Mouse (Mus musculus): ENCODE results near the gene Gm20219. TPM values are rescaled to one million over a fixed set of nuclear protein-coding genes. Genes with fewer than 3 reads are reported as not detected.

Gene Gm20219
- polyA plus RNA-seq, 1 experiment, result 7.2 TPM

- TF ChIP-seq CTCF (IDR thresholded peaks at IDR 0.05; ENCODE audit: borderline replicate concordance, insufficient read depth, low read depth, low read length) (no peak), POLR2A (IDR thresholded peaks at IDR 0.05; ENCODE audit: borderline replicate concordance, insufficient read depth, low read length) (no peak)
- no peak for DNase-seq
- no peaks in the 10 kb centered on the region for H3K27me3 ChIP-seq (ENCODE audit: control insufficient read depth, insufficient read depth, low read length)
- no peak overlapping the region for H3K4me3 ChIP-seq (replicated peaks; ENCODE audit: insufficient read depth, low read depth, low read length)
- WGBS, result 43% methylated on average over 1 of the region's 1 CpGs
- no peak overlapping the region for H3K27ac ChIP-seq (ENCODE audit: insufficient read depth, low read length)
- H3K4me1 ChIP-seq (ENCODE audit: control insufficient read depth, insufficient read depth, low read length), result no peaks in the 10 kb centered on the region
These were observed 31.4 kb downstream of the Gm20219 start for GRCm38 (mm10) chr17:56522744-56523143.

GRCm38 (mm10) chr17:56515690-56516410 is 38.3 kb downstream of the Gm20219 start:
- no peaks in the 10 kb centered on the region; the same call in 1 of the 2 replicates for H3K4me1 ChIP-seq (ENCODE audit: control insufficient read depth, insufficient read depth, low read length)
- 20% methylated on average over 13 of the region's 13 CpGs for WGBS
- no peak overlapping the region for H3K27ac ChIP-seq (ENCODE audit: insufficient read depth, low read length)
- H3K27me3 ChIP-seq (ENCODE audit: control insufficient read depth, insufficient read depth, low read length), result no peaks in the 10 kb centered on the region
- H3K4me3 ChIP-seq (replicated peaks; ENCODE audit: insufficient read depth, low read depth, low read length), result no peak overlapping the region
- no peak for DNase-seq
- TF ChIP-seq CTCF (IDR thresholded peaks at IDR 0.05; ENCODE audit: borderline replicate concordance, insufficient read depth, low read depth, low read length) (no peak), POLR2A (IDR thresholded peaks at IDR 0.05; ENCODE audit: borderline replicate concordance, insufficient read depth, low read length) (no peak)

GRCm38 (mm10) chr17:56514916-56515315 is 39.3 kb downstream of the Gm20219 start:
- no peaks in the 10 kb centered on the region for H3K27me3 ChIP-seq (ENCODE audit: control insufficient read depth, insufficient read depth, low read length)
- no peak overlapping the region for H3K27ac ChIP-seq (ENCODE audit: insufficient read depth, low read length)
- TF ChIP-seq CTCF (IDR thresholded peaks at IDR 0.05; ENCODE audit: borderline replicate concordance, insufficient read depth, low read depth, low read length) (no peak), POLR2A (IDR thresholded peaks at IDR 0.05; ENCODE audit: borderline replicate concordance, insufficient read depth, low read length) (no peak)
- H3K4me1 ChIP-seq (ENCODE audit: control insufficient read depth, insufficient read depth, low read length), result no peaks in the 10 kb centered on the region; the same call in 1 of the 2 replicates
- no peak overlapping the region for H3K4me3 ChIP-seq (replicated peaks; ENCODE audit: insufficient read depth, low read depth, low read length)
- WGBS, result 45% methylated on average over 12 of the region's 12 CpGs
- no peak for DNase-seq

GRCm38 (mm10) chr17:56514330-56514729 is 39.9 kb downstream of the Gm20219 start:
- Histone ChIP-seq H3K4me3 (replicated peaks; ENCODE audit: insufficient read depth, low read depth, low read length) (no peak overlapping the region), H3K4me1 (ENCODE audit: control insufficient read depth, insufficient read depth, low read length) (peaks cover 2% of the 10 kb centered on the region), H3K27me3 (ENCODE audit: control insufficient read depth, insufficient read depth, low read length) (no peaks in the 10 kb centered on the region), H3K27ac (ENCODE audit: insufficient read depth, low read length) (no peak overlapping the region)
- DNase-seq, result no peak
- TF ChIP-seq CTCF (IDR thresholded peaks at IDR 0.05; ENCODE audit: borderline replicate concordance, insufficient read depth, low read depth, low read length) (no peak), POLR2A (IDR thresholded peaks at IDR 0.05; ENCODE audit: borderline replicate concordance, insufficient read depth, low read length) (no peak)

GRCm38 (mm10) chr17:56512310-56512709 is 41.9 kb downstream of the Gm20219 start, which contains the start of gene Znrf4:
TSS of gene Znrf4 (minus strand) at chr17:56512431.
- 65% methylated on average over 22 of the region's 22 CpGs for WGBS
- DNase-seq, result no peak
- Histone ChIP-seq H3K27ac (ENCODE audit: insufficient read depth, low read length) (no peak within 1 kb of the TSS), H3K27me3 (ENCODE audit: control insufficient read depth, insufficient read depth, low read length) (no peaks in the 10 kb centered on the region), H3K4me3 (replicated peaks; ENCODE audit: insufficient read depth, low read depth, low read length) (no peak within 1 kb of the TSS), H3K4me1 (ENCODE audit: control insufficient read depth, insufficient read depth, low read length) (peaks cover 6% of the 10 kb centered on the region)
- TF ChIP-seq CTCF (IDR thresholded peaks at IDR 0.05; ENCODE audit: borderline replicate concordance, insufficient read depth, low read depth, low read length) (no peak), POLR2A (IDR thresholded peaks at IDR 0.05; ENCODE audit: borderline replicate concordance, insufficient read depth, low read length) (no peak)

- no peak overlapping the region for H3K4me3 ChIP-seq (replicated peaks; ENCODE audit: insufficient read depth, low read depth, low read length)
- peaks cover 9% of the 10 kb centered on the region for H3K4me1 ChIP-seq (ENCODE audit: control insufficient read depth, insufficient read depth, low read length)
- no peak for DNase-seq
These were observed 42.5 kb downstream of the Gm20219 start for GRCm38 (mm10) chr17:56511707-56512090.

GRCm38 (mm10) chr17:56510970-56511706 is 43.0 kb downstream of the Gm20219 start:
- peaks cover 13% of the 10 kb centered on the region for H3K4me1 ChIP-seq (ENCODE audit: control insufficient read depth, insufficient read depth, low read length)
- no peaks in the 10 kb centered on the region for H3K27me3 ChIP-seq (ENCODE audit: control insufficient read depth, insufficient read depth, low read length)
- DNase-seq, result peak; percentile 34 to 47
- TF ChIP-seq CTCF (IDR thresholded peaks at IDR 0.05; ENCODE audit: borderline replicate concordance, insufficient read depth, low read depth, low read length), result no peak
- WGBS, result 2% methylated on average over 60 of the region's 60 CpGs
- H3K27ac ChIP-seq (ENCODE audit: insufficient read depth, low read length), result no peak overlapping the region
- no peak overlapping the region for H3K4me3 ChIP-seq (replicated peaks; ENCODE audit: insufficient read depth, low read depth, low read length)

More at GRCm38 (mm10) chr17:56511707-56512090, 42.5 kb downstream of the Gm20219 start:
- Histone ChIP-seq H3K27me3 (ENCODE audit: control insufficient read depth, insufficient read depth, low read length) (no peaks in the 10 kb centered on the region), H3K27ac (ENCODE audit: insufficient read depth, low read length) (no peak overlapping the region)
- WGBS, result 14% methylated on average over 29 of the region's 29 CpGs
- no peak for TF ChIP-seq CTCF (IDR thresholded peaks at IDR 0.05; ENCODE audit: borderline replicate concordance, insufficient read depth, low read depth, low read length)
- TF ChIP-seq POLR2A (IDR thresholded peaks at IDR 0.05; ENCODE audit: borderline replicate concordance, insufficient read depth, low read length), result no peak
